Mouse (Mus musculus) intestine, embryonic 14.5 days (tissue): Measurements from ENCODE around the gene Txndc9. TPM values are rescaled to one million over a fixed set of nuclear protein-coding genes. Genes with fewer than 3 reads are reported as not detected.

Source experiments
- ATAC-seq: fragments of 200-750 bp; cut with Nextera tagmentation; replicated peaks from 2 replicates; pipeline ENCODE4 v1.8.0; 2017; ENCODE audit warnings: low read depth, moderate number of reproducible peaks, moderate TSS enrichment, moderate library complexity; ENCODE audit not compliant: low FRiP score, low TSS enrichment
- DNase-seq: peaks from one replicate; pipeline ENCODE4 v3.0.0-alpha.2; 2018; ENCODE audit warnings: low spot score
- H3K27ac ChIP-seq: fragments of 300-500 bp; sonication (generic); 2 replicates; pipeline ENCODE4 v1.5.1; 2014; ENCODE audit warnings: low read depth, mild to moderate bottlenecking, control low read depth
- H3K27me3 ChIP-seq: fragments of 300-500 bp; sonication (generic); replicated peaks from 2 replicates; pipeline ENCODE4 v1.6.1; 2014; ENCODE audit warnings: low read length, control low read depth; ENCODE audit not compliant: control insufficient read depth, insufficient read depth
- H3K36me3 ChIP-seq: fragments of 300-500 bp; sonication (generic); 2 replicates; pipeline ENCODE4 v1.6.1; 2014; ENCODE audit warnings: low read length, control low read depth; ENCODE audit not compliant: control insufficient read depth, insufficient read depth
- H3K4me1 ChIP-seq: fragments of 300-500 bp; sonication (generic); replicated peaks from 2 replicates; pipeline ENCODE4 v1.6.1; 2014; ENCODE audit warnings: low read length, control low read depth, mixed read lengths; ENCODE audit not compliant: control insufficient read depth, insufficient read depth
- H3K4me2 ChIP-seq: fragments of 300-500 bp; sonication (generic); 2 replicates; pipeline ENCODE4 v1.6.1; 2014; ENCODE audit warnings: low read length
- H3K4me3 ChIP-seq: fragments of 300-500 bp; sonication (generic); 2 replicates; pipeline ENCODE4 v1.5.1; 2014; ENCODE audit warnings: low read depth, low read length, control low read depth, mixed read lengths
- H3K9ac ChIP-seq: fragments of 300-500 bp; sonication (generic); 2 replicates; pipeline ENCODE4 v1.6.1; 2014; ENCODE audit warnings: mild to moderate bottlenecking, low read length
- H3K9me3 ChIP-seq: fragments of 300-500 bp; sonication (generic); 2 replicates; pipeline ENCODE4 v1.6.1; 2016; ENCODE audit warnings: low read length, control low read depth; ENCODE audit not compliant: control insufficient read depth
- WGBS: fragments of 180-500 bp; shearing (Covaris S2); extraction: QIAGEN DNeasy Blood & Tissue Kit; methylation state at CpG from one replicate; pipeline ENCODE4 v1.1.7; 2014; 5-methylcytosine and 5-hydroxymethylcytosine counted together
- polyA plus RNA-seq: library from polyadenylated mRNA; unstranded; fragments of >200 nt; fragmentation: Nextera tagmentation; extraction: Ambion mirVana; gene quantifications from 2 replicates; pipeline ENCODE4 v1.2.1, GENCODE M21; 2014

Gene Txndc9
- polyA plus RNA-seq, 1 experiment from 2014 or later = 135 TPM

GRCm38 (mm10) chr1:38011647-38012046 lies 14.0 kb upstream of the Txndc9 start:
- WGBS = 83% methylated on average over 6 of the region's 6 CpGs
- H3K9me3 ChIP-seq = no peaks in the 10 kb centered on the region
- no peak for ATAC-seq

DNA sequence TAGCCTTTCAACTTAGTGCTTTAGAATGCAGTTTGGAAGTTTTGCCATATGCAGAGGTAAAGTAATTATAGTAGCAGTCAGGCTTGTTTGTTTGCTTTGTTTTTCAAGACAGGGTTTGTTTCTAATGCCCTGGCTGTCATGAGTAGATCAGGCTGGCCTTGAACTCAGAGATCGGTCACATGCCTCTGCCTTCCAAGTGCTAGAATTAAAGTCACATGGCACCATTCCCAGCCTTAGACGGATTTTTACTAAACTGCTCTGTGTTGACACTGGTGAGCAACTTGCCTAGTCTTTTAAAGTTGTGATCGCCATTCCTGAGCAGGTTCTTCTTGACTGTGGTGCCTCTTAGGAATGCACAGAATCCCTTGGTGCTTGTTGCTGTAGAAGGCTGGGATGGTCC lies 9.0 kb upstream of the Txndc9 start:
- 75% methylated on average over 3 of the region's 3 CpGs for WGBS
- Histone ChIP-seq H3K4me3 (no peak overlapping the region), H3K9ac (no peak overlapping the region), H3K27me3 (no peaks in the 10 kb centered on the region), H3K9me3 (no peaks in the 10 kb centered on the region), H3K27ac (no peak overlapping the region), H3K4me1 (no peaks in the 10 kb centered on the region; the same call in 1 of the 2 replicates), H3K4me2 (no peak overlapping the region), H3K36me3 (no peaks in the 10 kb centered on the region)
- ATAC-seq (no peak), DNase-seq (no peak)

More at GRCm38 (mm10) chr1:38011647-38012046, 14.0 kb upstream of the Txndc9 start:
- Histone ChIP-seq H3K36me3 (no peaks in the 10 kb centered on the region), H3K4me1 (no peaks in the 10 kb centered on the region; the same call in 1 of the 2 replicates), H3K27me3 (no peaks in the 10 kb centered on the region), H3K27ac (no peak overlapping the region), H3K9ac (no peak overlapping the region), H3K4me3 (no peak overlapping the region), H3K4me2 (no peak overlapping the region)
- DNase-seq = no peak

DNA sequence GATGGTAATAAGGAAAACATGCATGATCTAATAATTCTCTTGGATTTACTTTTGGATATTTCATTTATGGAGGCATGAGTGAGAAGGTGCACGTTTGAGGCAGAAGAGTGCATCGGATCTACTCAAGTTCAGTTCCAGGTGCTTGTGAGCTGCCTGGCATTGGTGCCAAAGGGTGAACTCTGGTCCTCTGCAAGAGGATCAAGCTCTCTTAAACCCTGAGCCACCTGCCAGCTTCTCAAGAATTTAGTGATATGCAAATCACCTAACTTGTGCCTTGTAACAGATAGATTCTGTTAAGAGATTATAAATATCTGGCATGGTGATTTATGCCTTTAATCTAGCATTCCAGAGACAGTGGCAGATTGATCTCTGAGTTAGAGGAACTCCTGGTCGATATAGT lies 5.4 kb upstream of the Txndc9 start:
- no peak overlapping the region for H3K4me3 ChIP-seq
- no peak overlapping the region for H3K9ac ChIP-seq
- H3K36me3 ChIP-seq = no peaks in the 10 kb centered on the region
- H3K9me3 ChIP-seq = no peaks in the 10 kb centered on the region
- H3K4me2 ChIP-seq = no peak overlapping the region
- H3K4me1 ChIP-seq = peaks cover 9% of the 10 kb centered on the region
- no peak overlapping the region for H3K27ac ChIP-seq
- H3K27me3 ChIP-seq = no peaks in the 10 kb centered on the region
- no peak for DNase-seq
- ATAC-seq = no peak
- WGBS = 76% methylated on average over 3 of the region's 3 CpGs

DNA sequence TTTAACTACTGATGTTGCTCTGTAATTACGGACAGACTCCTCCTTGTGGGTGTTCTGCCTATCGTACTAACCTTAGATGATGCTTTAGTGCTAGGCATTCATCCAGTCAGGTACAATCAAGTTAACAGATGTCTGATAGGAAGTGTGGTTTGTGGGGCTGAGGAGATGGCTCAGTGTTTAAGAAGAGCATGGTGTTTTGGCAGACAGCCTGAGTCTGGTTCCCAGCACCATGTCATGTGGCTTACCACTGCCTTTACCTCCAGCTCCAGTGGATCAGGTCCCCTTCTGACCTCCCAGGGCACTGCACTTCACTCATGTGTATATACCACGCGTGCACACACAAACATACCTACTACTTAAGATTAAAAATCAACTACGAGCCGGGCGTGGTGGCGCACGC lies 4.3 kb upstream of the Txndc9 start:
- ATAC-seq (no peak), DNase-seq (no peak)
- no peaks in the 10 kb centered on the region for H3K36me3 ChIP-seq
- H3K9me3 ChIP-seq = no peaks in the 10 kb centered on the region
- no peak overlapping the region for H3K9ac ChIP-seq
- H3K27me3 ChIP-seq = no peaks in the 10 kb centered on the region
- H3K4me3 ChIP-seq = no peak overlapping the region
- peaks cover 9% of the 10 kb centered on the region for H3K4me1 ChIP-seq
- H3K27ac ChIP-seq = no peak overlapping the region
- WGBS = 93% methylated on average over 9 of the region's 9 CpGs
- no peak overlapping the region for H3K4me2 ChIP-seq

- 95% methylated on average over 8 of the region's 8 CpGs for WGBS
- H3K9me3 ChIP-seq = no peaks in the 10 kb centered on the region
- H3K4me2 ChIP-seq = no peak overlapping the region
- no peak overlapping the region for H3K9ac ChIP-seq
- no peaks in the 10 kb centered on the region for H3K27me3 ChIP-seq
- no peak for ATAC-seq
- H3K4me3 ChIP-seq = no peak overlapping the region
- no peaks in the 10 kb centered on the region for H3K36me3 ChIP-seq
- DNase-seq = no peak
- H3K27ac ChIP-seq = no peak overlapping the region
- peaks cover 13% of the 10 kb centered on the region for H3K4me1 ChIP-seq
Measured at GRCm38 (mm10) chr1:38000844-38001243, 3.2 kb upstream of the Txndc9 start.

- DNase-seq = no peak
- no peak overlapping the region for H3K4me3 ChIP-seq
- 78% methylated on average over 3 of the region's 3 CpGs for WGBS
- no peak overlapping the region for H3K27ac ChIP-seq
- no peak for ATAC-seq
- no peaks in the 10 kb centered on the region for H3K9me3 ChIP-seq
- peak overlapping the region; percentile 59 for H3K4me2 ChIP-seq
- H3K36me3 ChIP-seq = peaks cover 9% of the 10 kb centered on the region
- H3K4me1 ChIP-seq = peaks cover 13% of the 10 kb centered on the region
- no peaks in the 10 kb centered on the region for H3K27me3 ChIP-seq
- 0 out of 2 replicates have a peak overlapping the region, but pooled peaks have one; percentile 1 for H3K9ac ChIP-seq
Measured at GRCm38 (mm10) chr1:37999552-37999951, 1.9 kb upstream of the Txndc9 start.

DNA sequence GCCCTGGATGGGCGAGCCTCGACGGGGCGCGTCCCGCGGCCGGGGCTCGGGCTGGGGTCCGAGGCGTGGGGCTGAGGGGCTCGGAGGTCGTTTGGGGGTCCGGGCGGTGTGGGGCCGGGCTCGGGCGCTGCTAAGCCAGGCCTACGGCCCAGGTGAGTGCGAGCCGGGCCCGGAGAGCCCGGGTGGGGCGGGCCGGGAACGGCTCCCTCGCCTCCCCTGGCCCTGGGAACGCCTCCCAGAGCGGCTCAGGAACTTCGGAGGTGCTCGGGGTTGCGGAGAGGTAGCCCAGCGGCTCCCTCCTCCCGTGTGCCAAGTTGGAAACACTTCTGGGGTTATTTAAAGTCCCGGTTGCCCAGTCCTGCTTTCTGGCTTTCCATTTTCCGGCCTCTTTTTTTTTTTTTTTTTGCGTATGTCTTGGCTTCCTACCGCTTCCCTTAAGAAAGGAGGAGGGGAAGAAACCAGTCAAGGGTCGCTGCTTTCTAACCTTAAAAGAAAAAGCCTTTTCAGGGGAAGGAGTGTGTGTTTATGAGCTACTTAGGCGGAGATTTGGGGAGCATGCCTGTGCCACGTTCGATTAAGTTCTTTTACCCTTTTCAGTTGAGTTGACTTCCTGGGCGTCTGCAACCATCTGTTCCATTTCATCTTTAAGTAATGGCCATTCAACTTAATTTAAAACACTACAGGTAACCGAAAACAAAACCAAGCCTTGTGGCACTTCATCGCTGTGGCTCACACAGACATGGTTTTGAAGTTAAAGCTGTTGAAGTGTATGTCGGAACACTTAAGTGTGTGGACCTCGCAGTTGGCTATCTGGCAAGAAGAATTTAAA lies 892 bp upstream of the Txndc9 start:
- H3K4me2 ChIP-seq = peak overlapping the region; percentile 59
- peak overlapping the region; percentile 84 for H3K4me3 ChIP-seq
- WGBS = 6% methylated on average over 28 of the region's 47 CpGs
- H3K36me3 ChIP-seq = peaks cover 19% of the 10 kb centered on the region
- no peaks in the 10 kb centered on the region for H3K27me3 ChIP-seq
- H3K9me3 ChIP-seq = no peaks in the 10 kb centered on the region
- DNase-seq = peak; percentile 55
- peak; percentile 28 for ATAC-seq
- H3K4me1 ChIP-seq = peaks cover 13% of the 10 kb centered on the region
- peak overlapping the region; percentile 88 for H3K9ac ChIP-seq
- H3K27ac ChIP-seq = peak overlapping the region; percentile 82

- ATAC-seq = peak; percentile 96
- Histone ChIP-seq H3K4me1 (peaks cover 13% of the 10 kb centered on the region), H3K9me3 (no peaks in the 10 kb centered on the region), H3K4me3 (peak overlapping the region; percentile 84), H3K36me3 (peaks cover 35% of the 10 kb centered on the region), H3K4me2 (peak overlapping the region; percentile 68), H3K9ac (peak overlapping the region; percentile 88), H3K27me3 (no peaks in the 10 kb centered on the region), H3K27ac (peak overlapping the region; percentile 88)
- under 1% methylated on average over 42 of the region's 42 CpGs for WGBS
- peak; percentile 97 for DNase-seq
Measured at GRCm38 (mm10) chr1:37996877-37997484, 712 bp downstream of the Txndc9 start.
